Mouse (Mus musculus) adrenal gland (tissue): ENCODE measurements at regions not wholly inside any gene's neighbourhood (a gene's known extent, or its start where the extent isn't known, plus 50 kb on each side); places are given as distances from the start of the nearest gene placed in this dataset.

Experiments used
- intact Hi-C: fragments of 180-260 bp; cut with DNase I; formaldehyde crosslinking; loops from one replicate; pipeline ENCODE4 v1.15.1; 2025

DNA sequence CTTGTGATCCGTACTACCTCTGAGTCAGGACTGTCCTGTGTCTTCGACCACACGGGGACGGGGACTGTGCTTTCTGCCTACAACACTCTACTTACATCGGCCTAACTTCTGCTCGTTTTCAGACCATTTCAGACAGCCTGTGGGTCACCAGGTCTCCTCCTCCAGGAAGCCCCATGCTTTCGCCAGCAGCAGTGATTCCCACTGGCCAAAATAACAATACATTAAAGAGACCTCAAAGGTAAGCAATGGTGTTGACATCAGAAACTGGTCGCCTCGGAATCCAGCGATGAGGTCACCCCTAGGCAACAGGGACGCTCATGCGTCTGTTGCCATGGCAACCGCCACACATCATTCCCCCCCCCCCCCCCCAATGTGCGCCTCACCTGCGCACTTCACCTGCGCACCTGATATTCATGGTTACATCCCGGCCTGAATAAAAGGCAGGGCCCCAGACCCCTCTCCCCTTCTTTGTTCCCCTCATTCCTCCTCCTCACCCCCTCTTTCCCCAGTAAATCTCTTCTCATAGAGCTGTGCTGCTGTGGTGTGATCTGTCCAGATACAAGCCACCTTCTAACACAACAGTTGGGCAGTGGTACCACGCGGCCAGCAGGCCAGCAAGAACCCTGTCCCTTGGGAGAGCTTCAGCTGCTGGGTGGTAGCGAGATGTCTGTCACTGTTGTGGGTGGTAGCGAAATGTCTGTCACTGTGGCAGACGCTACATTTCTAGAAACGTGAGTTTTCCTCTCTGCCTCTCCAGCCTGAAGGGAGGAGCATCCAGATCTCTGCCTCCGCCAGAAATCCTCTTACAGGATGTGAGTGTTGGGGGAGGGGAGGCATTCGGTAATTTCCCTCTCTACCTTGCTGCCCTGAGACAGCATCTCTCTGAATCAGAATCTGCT, 145.0 kb downstream of the Setd4 start:
- intact Hi-C loops: loop anchor here (10.0 kb wide), 1 partner anchor 164 kb away; no protein-coding TSS in a partner anchor

DNA sequence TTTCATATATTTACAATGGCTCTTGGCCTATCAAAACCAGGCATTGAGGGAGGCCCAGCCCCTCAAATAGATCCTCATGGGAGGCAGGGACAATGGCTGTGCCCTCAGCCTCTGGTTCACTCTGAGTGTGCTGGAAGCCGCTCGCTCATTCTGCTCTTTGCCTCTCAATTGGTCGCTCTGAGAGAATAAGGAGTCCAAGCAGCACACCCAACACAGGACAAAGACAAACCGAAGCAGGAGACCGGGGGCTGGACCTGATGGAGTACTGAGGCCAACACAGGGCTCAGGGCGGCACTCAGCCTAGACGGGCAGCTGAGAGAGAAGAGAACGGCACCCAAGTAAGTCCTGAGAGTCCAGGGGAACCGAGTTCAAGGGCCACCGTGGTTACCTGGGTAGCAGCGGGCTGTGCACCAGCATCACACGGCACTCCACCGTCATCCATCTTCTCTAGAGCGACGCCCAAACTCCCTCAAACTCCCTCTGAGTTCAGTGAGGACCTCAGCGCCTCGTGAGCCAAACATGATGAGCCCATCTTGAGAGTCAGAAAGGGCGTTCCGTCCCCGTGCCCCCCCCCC, 145.8 kb downstream of the Setd4 start:
- intact Hi-C loops: loop anchor here (10.0 kb wide), 1 partner anchor 163 kb away; no protein-coding TSS in a partner anchor

DNA sequence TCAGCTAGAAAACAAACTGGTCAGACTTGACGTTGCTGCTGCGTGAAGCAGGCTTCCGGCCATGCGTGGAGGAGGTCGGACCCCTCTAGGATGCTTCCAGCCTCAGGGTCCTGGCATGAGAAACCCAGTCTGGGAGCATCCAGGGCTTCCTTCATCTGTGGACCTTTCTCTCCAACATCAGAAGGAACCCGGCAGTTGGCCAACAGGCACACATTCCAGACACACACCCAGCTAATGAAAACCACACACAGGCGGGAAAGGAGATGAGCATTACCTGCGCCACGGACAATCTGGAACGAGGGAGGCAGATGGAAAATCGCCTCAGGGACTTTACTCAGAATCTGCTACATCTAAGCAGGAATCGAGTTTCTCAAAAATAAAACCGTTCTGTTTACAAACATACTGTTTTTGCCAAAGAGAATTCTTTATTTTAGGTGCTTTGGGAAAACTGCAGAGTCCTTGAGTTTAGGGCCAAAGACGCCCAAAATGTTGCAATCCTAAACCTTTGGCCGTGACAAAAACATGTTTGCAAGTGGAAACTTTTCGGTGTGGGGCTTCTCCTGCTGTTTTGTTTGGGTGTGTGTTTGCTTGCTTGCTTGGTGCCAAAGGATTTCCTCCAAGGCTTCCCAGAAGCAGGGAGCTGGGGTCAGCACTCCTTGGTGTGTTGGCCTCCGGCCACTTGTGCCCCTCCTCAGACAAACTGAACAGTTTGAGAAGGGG, 147.0 kb downstream of the Setd4 start:
- intact Hi-C loops: loop anchor here (10.0 kb wide), 1 partner anchor 162 kb away; no protein-coding TSS in a partner anchor

DNA sequence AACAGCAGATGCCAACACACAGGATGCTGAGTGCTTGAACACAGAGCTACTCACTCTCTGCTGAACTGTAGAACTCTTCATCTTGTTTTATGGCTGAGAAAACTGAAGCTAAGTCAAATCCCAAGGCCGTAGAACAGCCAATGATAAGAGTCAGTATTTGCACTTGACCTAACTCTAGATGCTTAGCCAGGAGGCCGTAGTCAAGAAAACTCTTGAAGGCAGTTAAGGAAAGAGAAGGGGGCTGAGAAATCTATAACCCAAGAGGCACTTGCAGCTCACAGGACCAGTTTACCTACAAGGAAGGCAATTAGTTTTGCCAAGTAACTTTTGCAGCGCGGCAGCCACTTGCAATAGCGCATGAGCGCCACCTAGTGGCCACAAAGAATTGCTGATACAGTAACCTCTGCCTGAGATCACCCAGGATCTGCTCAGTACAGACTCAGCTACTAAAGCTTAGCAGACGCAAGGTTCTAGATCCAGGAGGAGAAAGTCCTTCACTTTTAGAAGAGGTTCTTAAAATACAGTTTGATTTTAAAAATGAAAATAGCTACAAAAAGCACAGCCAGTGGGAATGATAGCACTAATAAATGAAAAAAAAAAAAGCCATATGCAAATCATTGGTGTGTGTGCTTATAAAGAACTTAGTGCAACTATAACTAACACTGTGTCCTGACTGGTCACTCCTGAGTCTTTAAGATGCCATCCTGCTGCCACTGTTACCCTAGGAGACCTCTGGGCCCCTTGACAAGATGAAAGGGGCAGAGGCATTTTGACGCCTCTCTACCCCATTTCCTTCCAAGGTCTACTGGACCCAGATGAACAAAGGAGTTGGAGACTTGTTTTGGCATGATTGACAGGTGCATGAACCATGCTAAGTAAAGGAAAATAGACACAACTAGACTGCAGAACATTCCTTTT, 149.5 kb downstream of the Setd4 start:
- intact Hi-C loops: loop anchor here (2.0 to 10.0 kb wide), 4 partner anchors 160 to 907 kb away; no protein-coding TSS in a partner anchor

DNA sequence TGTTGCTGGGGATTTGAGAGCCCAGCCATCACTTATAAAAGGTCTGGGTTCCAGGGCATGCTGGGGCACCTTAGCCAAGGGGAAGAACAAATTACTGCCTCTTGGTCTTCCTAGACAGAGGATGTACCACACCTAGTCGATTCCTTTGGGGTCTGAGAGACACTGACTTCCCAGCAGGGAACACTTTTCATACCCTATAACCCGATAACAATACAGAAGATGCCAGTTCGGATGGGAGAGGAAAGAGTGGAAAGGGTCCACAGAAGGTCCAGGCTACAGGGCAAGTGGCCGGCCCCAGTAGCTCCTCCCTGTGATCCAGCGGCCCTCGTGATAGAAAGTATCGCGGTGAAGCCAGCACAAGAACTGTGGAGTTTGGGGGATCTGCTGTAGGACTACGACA, 150.8 kb downstream of the Setd4 start:
- intact Hi-C loops: loop anchor here (5.0 to 10.0 kb wide), 3 partner anchors 158 to 906 kb away; no protein-coding TSS in a partner anchor

DNA sequence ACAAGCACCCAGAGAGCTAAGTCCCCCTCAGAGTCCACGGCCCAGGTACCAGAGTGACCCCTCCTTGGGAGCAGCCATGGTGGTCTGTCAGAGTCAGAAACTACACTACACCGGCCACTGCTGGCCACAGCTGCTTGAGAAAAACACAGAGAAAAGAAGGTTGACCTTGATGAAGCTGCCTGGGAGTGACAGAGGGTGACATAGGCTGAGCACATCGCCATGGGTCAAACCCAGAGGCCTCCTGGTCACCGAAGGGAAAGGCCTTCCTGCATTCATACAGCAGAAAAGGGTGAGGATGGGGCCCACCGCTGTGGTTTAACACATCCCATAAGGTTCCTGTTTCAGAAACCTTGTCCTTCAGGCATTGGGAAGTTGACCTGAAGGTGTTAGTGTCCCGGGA, 153.0 kb downstream of the Setd4 start:
- intact Hi-C loops: loop anchor here (5.0 to 10.0 kb wide), 3 partner anchors 156 to 904 kb away; no protein-coding TSS in a partner anchor

DNA sequence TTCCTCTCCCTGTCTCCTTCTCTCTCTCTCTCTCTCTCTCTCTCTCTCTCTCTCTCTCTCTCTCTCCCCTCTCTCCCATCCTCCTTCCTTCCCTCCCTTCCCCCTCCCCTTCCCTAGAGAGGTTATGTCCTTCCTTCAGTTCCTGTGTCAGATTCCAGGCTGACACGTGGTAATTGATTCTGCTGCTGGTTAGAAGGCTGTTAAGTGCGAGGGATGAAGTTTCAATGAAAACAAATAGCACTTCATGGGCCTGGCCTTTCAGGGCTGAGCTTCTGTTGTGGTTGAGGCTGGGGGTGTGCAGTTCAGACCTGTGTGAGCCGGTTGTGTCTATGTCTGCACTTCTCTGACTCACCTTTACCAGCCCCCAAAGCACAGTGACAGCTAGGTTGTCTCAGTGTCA, 153.9 kb downstream of the Setd4 start:
- intact Hi-C loops: loop anchor here (5.0 to 10.0 kb wide), 3 partner anchors 155 to 903 kb away; no protein-coding TSS in a partner anchor

DNA sequence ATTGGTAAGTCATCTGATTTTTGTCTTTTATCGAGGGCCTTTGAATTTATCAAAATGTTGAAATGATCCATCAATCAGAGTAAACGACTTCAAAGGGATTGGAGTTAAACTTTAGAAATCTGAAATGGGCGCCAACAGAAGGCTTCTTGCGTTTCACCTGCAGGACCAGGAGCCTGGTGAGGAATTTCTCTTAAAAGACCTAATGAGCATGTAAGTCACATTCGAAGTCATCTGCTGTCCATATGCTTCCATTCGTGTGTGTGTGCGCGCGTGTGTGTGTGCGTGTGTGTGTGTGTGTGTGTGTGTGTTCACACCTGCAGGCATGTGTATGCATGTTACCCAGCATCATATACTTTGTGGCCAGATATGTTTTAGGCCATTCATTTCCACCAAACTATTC, 155.7 kb downstream of the Setd4 start:
- intact Hi-C loops: no loop called here

DNA sequence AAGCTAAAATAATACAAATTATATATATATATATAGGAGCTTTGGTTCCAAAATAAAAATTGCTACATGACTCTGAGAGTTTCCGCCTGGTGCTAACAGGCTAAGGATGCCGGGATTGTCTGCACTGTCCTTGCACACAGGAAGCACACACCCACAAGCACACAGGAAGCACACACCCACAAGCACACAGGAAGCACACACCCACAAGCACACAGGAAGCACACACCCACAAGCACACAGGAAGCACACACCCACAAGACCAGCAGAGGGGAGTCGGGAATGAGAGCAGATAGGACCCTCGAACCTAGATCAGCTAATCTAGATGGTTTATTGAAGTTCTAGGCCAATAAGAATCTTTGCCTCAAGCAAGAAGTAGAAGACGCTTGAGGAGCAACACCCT, 156.9 kb downstream of the Setd4 start:
- intact Hi-C loops: no loop called here

DNA sequence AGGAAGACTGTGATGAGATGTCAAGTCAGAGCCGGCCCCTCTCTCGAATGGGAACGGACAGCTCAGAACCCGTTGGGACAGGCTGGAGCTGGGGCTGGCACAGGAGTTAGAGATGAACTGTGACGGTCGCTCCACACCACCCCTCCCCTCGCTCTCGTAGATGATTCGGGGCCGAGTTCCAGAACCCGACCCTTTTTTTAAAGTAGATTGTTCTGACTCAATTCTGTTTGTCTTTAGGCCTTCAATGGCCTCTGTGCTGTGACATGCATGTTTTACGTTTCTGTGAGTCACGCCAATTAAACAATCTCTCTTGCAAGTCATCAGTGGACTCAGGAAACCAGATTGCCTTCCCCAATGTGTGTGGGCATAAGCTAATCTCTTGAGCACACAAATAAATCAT, 157.7 kb downstream of the Setd4 start:
- intact Hi-C loops: no loop called here

DNA sequence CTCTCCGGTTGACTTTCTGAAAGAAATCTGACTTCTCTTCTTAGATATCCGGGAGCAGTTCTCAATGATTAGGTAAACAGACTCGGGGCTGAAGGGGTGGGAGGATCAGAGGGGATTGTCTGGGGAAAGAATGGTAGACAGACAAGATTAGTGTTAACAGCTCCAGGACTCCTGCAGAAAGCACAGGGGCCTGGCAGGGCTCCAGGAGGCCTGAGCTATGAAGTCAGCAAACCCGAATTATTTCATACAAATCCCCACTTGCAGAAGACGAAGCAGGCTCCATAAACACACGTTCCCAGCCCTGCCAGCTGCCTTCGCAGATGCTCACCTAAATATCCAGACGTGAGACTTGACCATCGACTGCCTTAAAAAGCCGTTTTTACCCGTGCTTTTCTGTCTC, 161.0 kb downstream of the Setd4 start:
- intact Hi-C loops: no loop called here

DNA sequence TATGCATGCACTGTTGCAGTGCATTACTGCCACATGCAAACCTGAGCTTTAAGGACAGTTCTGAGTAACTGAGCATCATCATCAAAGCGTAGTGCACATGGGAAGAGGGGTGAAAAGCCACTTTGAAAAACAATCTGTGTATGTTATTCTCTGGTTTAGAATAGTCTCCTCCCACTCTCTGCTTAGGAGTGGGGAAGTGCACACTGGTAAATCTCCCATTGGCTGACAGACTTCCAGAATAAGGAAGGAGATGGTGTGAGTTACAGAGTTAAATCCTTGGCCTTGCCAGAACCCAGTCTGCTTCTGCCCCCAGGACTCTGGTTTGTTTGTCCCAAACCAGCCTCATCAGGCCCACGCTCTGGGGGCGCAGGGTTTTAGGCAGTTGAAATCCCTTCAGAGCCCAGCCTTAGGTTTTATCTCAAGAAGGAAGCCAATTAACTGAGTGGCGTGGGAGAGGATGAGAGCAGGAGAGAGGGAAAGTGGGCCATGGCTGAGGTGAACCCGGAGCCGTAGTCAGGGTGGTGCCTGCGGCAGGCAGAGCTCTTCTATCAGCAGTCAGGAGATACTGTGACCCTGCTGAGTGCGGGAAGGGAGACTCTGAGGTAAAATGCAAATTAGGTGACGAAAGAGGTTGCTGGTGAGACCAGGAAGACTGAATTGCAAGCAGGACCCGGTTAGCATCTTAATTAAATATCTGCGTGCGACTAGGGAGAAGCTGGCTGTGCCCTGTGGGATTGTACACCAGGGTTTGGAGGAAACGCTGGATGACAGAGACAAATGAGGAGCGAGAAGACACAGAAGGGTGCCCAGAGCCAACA, 166.0 kb downstream of the Setd4 start:
- intact Hi-C loops: no loop called here

DNA sequence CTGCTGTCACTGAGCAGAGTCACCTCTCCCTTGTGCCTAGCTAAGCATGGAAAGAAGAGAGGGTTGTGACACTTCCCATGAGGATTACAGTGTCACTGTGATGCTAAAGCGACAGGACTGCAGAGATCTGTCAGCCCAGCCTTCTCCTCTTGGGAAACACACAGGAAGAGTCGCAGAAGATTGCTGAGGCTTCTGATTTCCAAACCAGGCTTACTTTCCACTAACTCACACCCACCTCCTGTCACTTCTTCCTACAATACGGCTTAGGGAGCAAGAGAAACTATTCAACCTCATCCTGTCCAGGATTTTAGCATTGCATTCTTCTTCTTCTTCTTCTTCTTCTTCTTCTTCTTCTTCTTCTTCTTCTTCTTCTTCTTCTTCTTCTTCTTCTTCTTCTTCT, 167.1 kb downstream of the Setd4 start:
- intact Hi-C loops: no loop called here

DNA sequence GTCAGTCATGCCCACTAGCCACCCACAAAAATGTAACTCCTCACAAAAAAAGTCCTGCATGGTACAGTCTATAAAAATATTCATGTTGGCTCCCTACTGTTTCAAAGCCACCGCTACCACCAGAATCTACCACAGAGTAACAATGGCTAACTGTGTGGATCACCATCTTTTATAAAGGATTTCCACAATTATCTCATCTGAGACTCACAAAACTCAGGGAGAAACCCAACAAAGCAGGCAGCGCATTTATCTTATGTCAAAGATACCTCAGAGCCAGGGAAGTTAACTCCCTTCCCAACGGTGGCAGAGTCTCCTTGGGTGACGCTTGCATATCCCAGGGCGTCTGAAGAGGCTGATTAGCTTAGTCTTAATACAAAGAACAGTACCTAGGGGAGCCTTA, 172.5 kb downstream of the Setd4 start:
- intact Hi-C loops: no loop called here

DNA sequence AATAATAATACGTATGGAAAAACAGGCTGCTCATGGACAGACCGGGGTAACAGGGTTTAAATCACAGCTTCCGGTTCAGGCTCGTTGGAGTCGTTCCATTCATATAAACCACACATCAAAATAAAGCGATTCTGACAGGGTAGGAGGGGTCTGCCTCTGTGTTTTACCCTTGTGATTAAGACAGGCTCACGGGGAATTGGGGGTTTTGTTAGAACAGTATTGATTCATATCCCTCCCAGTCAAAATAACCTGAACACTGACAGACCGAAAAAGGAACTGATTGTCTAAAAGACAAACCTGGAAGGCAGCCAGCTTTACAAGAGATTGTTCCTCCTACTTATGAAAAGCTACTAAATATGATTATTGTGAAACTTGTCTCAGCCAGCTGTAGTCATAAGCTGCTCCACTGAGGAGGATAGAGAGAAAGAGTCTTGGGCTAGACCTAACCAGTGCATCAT, 174.5 kb downstream of the Setd4 start:
- intact Hi-C loops: no loop called here

DNA sequence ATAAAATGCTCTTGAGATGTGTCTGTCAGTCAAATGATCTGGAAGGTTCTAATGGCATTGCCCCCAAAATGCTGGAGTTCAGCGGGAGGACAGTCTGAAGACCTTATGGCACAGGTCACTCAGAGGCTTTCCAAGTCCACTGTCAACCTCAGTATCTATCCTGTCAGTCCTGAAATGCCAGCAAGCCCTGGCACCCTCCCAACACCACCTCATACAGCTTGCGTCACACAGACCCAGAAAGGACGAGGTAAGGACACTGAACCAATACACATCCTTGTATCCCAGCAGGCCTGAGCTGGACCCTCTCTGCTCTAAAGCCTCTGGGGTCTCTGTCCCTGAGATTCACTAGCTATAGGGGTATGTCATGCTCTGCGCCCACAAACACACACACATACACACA, 176.6 kb downstream of the Setd4 start:
- intact Hi-C loops: no loop called here

DNA sequence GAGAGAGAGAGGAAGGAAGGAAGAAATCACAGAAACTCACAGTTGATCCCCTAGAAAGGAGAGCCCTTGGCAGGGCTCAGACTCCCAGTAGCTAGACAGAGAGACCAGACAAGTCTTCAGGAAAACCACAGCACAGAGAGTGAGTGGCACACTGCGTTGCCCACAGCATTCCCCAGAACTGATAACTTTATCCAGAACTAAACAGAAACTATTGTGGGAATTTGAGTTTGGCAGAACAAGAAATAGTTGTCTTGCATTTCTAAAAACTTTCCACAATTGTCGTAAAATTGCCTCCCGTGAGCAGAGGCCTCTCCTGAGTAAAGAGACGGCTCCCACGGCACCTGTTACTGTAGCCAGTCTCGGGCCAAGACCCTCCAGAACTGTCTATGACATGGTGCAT, 178.1 kb downstream of the Setd4 start:
- intact Hi-C loops: no loop called here

DNA sequence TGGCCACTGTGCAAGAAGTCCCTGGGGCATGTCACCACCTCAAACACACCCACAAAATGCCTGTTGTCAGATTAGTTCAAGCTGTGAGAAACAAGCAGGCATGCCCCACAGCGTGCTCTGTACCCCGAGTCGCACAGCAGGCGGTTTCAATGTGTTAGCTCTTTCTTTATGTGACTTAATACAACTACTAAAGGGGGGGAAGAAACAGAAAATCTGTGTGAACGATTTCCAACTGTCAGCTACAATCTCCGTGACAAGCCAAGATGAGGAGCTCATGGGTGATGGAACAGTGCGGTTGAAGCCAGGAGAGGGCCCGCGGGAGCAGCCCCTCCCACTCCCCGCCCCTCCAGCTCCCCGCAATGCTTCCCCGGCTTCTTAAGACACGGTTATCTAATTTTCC, 180.7 kb downstream of the Setd4 start:
- intact Hi-C loops: no loop called here

DNA sequence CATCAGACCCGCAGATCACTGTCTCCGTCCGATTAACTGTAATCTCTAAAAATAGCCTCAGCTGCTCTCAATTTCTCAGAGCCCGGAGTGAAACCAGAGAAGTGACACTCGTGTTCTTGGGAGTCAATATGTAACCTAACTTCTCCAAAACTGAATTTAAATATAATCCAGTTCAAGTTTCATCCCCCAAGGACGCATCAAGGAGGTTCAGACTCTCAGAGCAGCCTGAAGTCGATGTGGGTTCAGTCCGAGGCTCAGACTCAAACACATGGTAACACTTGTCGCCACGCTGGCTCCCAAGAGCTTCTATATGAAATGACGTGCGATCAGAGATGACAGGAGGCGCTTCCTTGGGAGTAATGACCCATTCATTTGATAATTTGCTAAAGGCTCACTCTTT, 181.6 kb downstream of the Setd4 start:
- intact Hi-C loops: no loop called here

DNA sequence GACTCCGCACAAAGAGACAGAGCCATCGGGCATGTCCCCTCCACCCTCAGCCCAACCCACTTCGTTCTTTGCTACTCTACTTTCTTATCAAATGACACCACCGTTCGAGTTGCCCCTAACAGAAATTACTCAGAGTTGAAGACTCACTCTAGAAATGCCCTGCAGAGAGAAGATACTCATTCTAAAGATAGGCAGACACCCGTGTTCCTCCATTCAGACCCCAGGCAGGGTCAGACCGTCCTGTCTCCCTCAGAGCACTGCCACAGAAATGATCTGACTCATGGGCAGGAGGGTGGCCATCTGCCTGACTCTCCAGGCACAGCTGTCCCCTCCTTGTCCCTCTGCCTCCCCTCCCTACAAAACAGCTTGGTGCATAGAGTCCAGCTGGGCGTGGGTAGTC, 185.6 kb downstream of the Setd4 start:
- intact Hi-C loops: no loop called here
